Mouse (Mus musculus) heart, postnatal 0 days (tissue): ENCODE results near the gene Iqcc.

Experiments used
- CTCF ChIP-seq: IDR thresholded peaks from 2 replicates; pipeline ENCODE4 v1.5.1; 2016; ENCODE audit warnings: antibody characterized with exemption, control low read depth, low read depth
- EP300 ChIP-seq: IDR thresholded peaks from 2 replicates; pipeline ENCODE4 v1.6.1; 2016; ENCODE audit warnings: antibody characterized with exemption, low read depth

- TF ChIP-seq CTCF = no peak
- no peak for TF ChIP-seq EP300
Measured at GRCm38 (mm10) chr4:129614093-129614492, 4.8 kb downstream of the Iqcc start, which contains the start of gene Dcdc2b.
